Mouse (Mus musculus) cerebellum, adult 2 months (tissue): ENCODE measurements around the gene Prss28. TPM values are rescaled to one million over a fixed set of nuclear protein-coding genes. Genes with fewer than 3 reads are reported as not detected.
A peak's percentile ranks its signal among the peaks of the same experiment; 100 is the strongest.

Experiments
- DNase-seq, 2 experiments: peaks; one replicate each; pipeline ENCODE4 v3.0.0; 2021
- H3K27ac ChIP-seq: fragments of 200-500 bp; 2 replicates; pipeline ENCODE4 v1.5.1; 2012; ENCODE audit warnings: low read length, control low read depth, inconsistent platforms; ENCODE audit not compliant: insufficient read depth
- H3K27me3 ChIP-seq: fragments of 200-500 bp; 2 replicates; pipeline ENCODE4 v1.6.1; 2012; ENCODE audit warnings: inconsistent platforms, mild to moderate bottlenecking, low read length, moderate library complexity; ENCODE audit not compliant: control insufficient read depth, insufficient read depth
- H3K4me1 ChIP-seq: fragments of 200-500 bp; 2 replicates; pipeline ENCODE4 v1.6.1; 2011; ENCODE audit warnings: low read length; ENCODE audit not compliant: control insufficient read depth, insufficient read depth
- H3K4me3 ChIP-seq: fragments of 200-500 bp; replicated peaks from 2 replicates; pipeline ENCODE3; 2011; ENCODE audit warnings: mild to moderate bottlenecking, low read depth, low read length, control low read depth; ENCODE audit not compliant: insufficient read depth
- CTCF ChIP-seq: fragments of 200-500 bp; IDR thresholded peaks from 2 replicates; pipeline ENCODE4 v1.5.1; 2011; ENCODE audit warnings: low read depth, mild to moderate bottlenecking, control low read depth, low read length, moderate library complexity, borderline replicate concordance; ENCODE audit not compliant: insufficient read depth
- POLR2A ChIP-seq: fragments of 200-500 bp; IDR thresholded peaks from 2 replicates; pipeline ENCODE4 v1.6.1; 2011; ENCODE audit warnings: low read length, control low read depth, borderline replicate concordance; ENCODE audit not compliant: insufficient read depth
- WGBS: fragments of 180-500 bp; shearing (Covaris S2); methylation state at CpG from one replicate; pipeline ENCODE4 v1.1.7; 2018; 5-methylcytosine and 5-hydroxymethylcytosine counted together
- polyA plus RNA-seq: library from polyadenylated mRNA; depleted of rRNA; stranded (reverse); fragments of >200 nt; gene quantifications from 2 replicates; pipeline ENCODE4 v1.2.3, GENCODE M21; 2012

The Prss28 gene
- polyA plus RNA-seq, 1 experiment: not detected

- TF ChIP-seq CTCF (no peak), POLR2A (no peak)
- 67% methylated on average over 5 of the region's 5 CpGs for WGBS
- H3K4me3 ChIP-seq: no peak within 1 kb of the TSS
- H3K4me1 ChIP-seq: no peaks in the 10 kb centered on the region
- no peak for DNase-seq
- no peak within 1 kb of the TSS for H3K27ac ChIP-seq
- no peaks in the 10 kb centered on the region for H3K27me3 ChIP-seq
Measured at GRCm38 (mm10) chr17:25318354-25318753, 9.9 kb downstream of the Prss28 start, which contains the start of gene Prss29. Gene Prss29, plus strand, starts transcription at chr17:25318654.

- TF ChIP-seq POLR2A: no peak
- no peak for TF ChIP-seq CTCF
- no peaks in the 10 kb centered on the region for H3K4me1 ChIP-seq
- DNase-seq: no peak
- no peak overlapping the region for H3K4me3 ChIP-seq
- H3K27ac ChIP-seq: no peak overlapping the region
- WGBS: 69% methylated on average over 8 of the region's 8 CpGs
- H3K27me3 ChIP-seq: no peaks in the 10 kb centered on the region
Measured at GRCm38 (mm10) chr17:25320819-25321218, 12.4 kb downstream of the Prss28 start.

- no peak for TF ChIP-seq POLR2A
- TF ChIP-seq CTCF: no peak
- Histone ChIP-seq H3K27me3 (no peaks in the 10 kb centered on the region), H3K4me3 (no peak overlapping the region), H3K4me1 (no peaks in the 10 kb centered on the region), H3K27ac (no peak overlapping the region)
- WGBS: 24% methylated on average over 2 of the region's 2 CpGs
- DNase-seq: no peak
Measured at GRCm38 (mm10) chr17:25322930-25323329, 14.5 kb downstream of the Prss28 start.

GRCm38 (mm10) chr17:25332321-25332720 is 23.9 kb downstream of the Prss28 start:
- no peaks in the 10 kb centered on the region for H3K27me3 ChIP-seq
- no peaks in the 10 kb centered on the region for H3K4me1 ChIP-seq
- TF ChIP-seq CTCF (no peak), POLR2A (no peak)
- no peak for DNase-seq
- no peak overlapping the region for H3K27ac ChIP-seq
- WGBS: 72% methylated on average over 9 of the region's 9 CpGs
- H3K4me3 ChIP-seq: no peak overlapping the region

- H3K27me3 ChIP-seq: no peaks in the 10 kb centered on the region
- under 1% methylated on average over 8 of the region's 8 CpGs for WGBS
- TF ChIP-seq CTCF (peak; percentile 86), POLR2A (no peak)
- DNase-seq: peak; percentile 9 to 36
- H3K4me3 ChIP-seq: no peak overlapping the region
- no peak overlapping the region for H3K27ac ChIP-seq
- H3K4me1 ChIP-seq: no peaks in the 10 kb centered on the region
Measured at GRCm38 (mm10) chr17:25333943-25334342, 25.5 kb downstream of the Prss28 start.

GRCm38 (mm10) chr17:25338218-25338617 is 29.8 kb downstream of the Prss28 start:
- Histone ChIP-seq H3K4me3 (no peak overlapping the region), H3K27me3 (no peaks in the 10 kb centered on the region), H3K27ac (no peak overlapping the region), H3K4me1 (no peaks in the 10 kb centered on the region)
- WGBS: 84% methylated on average over 4 of the region's 4 CpGs
- no peak for DNase-seq
- TF ChIP-seq CTCF (no peak), POLR2A (no peak)

GRCm38 (mm10) chr17:25340003-25340402 is 31.6 kb downstream of the Prss28 start:
- H3K27me3 ChIP-seq: no peaks in the 10 kb centered on the region

GRCm38 (mm10) chr17:25341490-25341889 is 33.0 kb downstream of the Prss28 start:
- DNase-seq: no peak
- 49% methylated on average over 3 of the region's 3 CpGs for WGBS
- no peaks in the 10 kb centered on the region for H3K27me3 ChIP-seq
- H3K4me3 ChIP-seq: no peak overlapping the region
- no peak overlapping the region for H3K27ac ChIP-seq
- TF ChIP-seq POLR2A: no peak
- TF ChIP-seq CTCF: no peak
- no peaks in the 10 kb centered on the region for H3K4me1 ChIP-seq

More at GRCm38 (mm10) chr17:25340003-25340402, 31.6 kb downstream of the Prss28 start:
- no peak for TF ChIP-seq POLR2A
- no peak for TF ChIP-seq CTCF
- H3K4me3 ChIP-seq: no peak overlapping the region
- no peak for DNase-seq
- no peaks in the 10 kb centered on the region for H3K4me1 ChIP-seq
- 76% methylated on average over 6 of the region's 6 CpGs for WGBS
- no peak overlapping the region for H3K27ac ChIP-seq

GRCm38 (mm10) chr17:25345462-25345861 is 37.0 kb downstream of the Prss28 start, which contains the start of gene Tpsab1:
Gene Tpsab1, minus strand, starts transcription at chr17:25345562.
- no peak for TF ChIP-seq CTCF
- no peak for TF ChIP-seq POLR2A
- 68% methylated on average over 4 of the region's 4 CpGs for whole genome bisulfite sequencing
- no peak within 1 kb of the TSS for H3K4me3 ChIP-seq
- H3K4me1 ChIP-seq: no peaks in the 10 kb centered on the region
- H3K27ac ChIP-seq: no peak within 1 kb of the TSS
- DNase-seq: no peak
- no peaks in the 10 kb centered on the region for H3K27me3 ChIP-seq
